33 mouse cellular contexts compared by ENCODE assay signal in genomic region chr16:94239146-94239545, GRCm38 (mm10).
A peak's percentile ranks its signal among the peaks of the same experiment; 100 is the strongest.
DNase-seq lines count a peak whose midpoint lies in the region; ATAC-seq and TF ChIP-seq lines count a peak whose summit lies in the region.
"Had no signal": no experiment of that assay in that cellular context is flagged by ENCODE, and none has a peak within 500 bp of the region (broad histone marks: within the 10 kb centered on the region; RNA-seq: fewer than 3 reads in every experiment).

No protein-coding gene starts in this region.

- H3K36me3 ChIP-seq in thymus, adult 2 months (ENCODE audit: control insufficient read depth, insufficient read depth, low read length) = no peaks in the 10 kb centered on the region
- H3K36me3 ChIP-seq in midbrain, embryonic 16.5 days (ENCODE audit: control insufficient read depth, insufficient read depth, low read length) = no peaks in the 10 kb centered on the region
- H3K36me3 ChIP-seq: hindbrain, embryonic 12.5 days; lung, embryonic 15.5 days; midbrain, embryonic 13.5 days; neural tube, embryonic 12.5 days had no signal

- TF ChIP-seq CTCF in thymus, adult 2 months (IDR thresholded peaks at IDR 0.05; ENCODE audit: borderline replicate concordance, control insufficient read depth, extremely low read depth, insufficient read depth, low read length, poor library complexity) = no peak

- TF ChIP-seq POLR2A in thymus, adult 2 months (IDR thresholded peaks at IDR 0.05; ENCODE audit: control insufficient read depth, extremely low read depth, insufficient read depth, low read length, poor library complexity) = no peak

- peak overlapping the region; percentile 93 for H3K27ac ChIP-seq in thymus, adult 2 months (ENCODE audit: control insufficient read depth, insufficient read depth, low read length)
- no peak overlapping the region for H3K27ac ChIP-seq in midbrain, embryonic 16.5 days (ENCODE audit: low read length)
- H3K27ac ChIP-seq: forebrain, embryonic 13.5 days; hindbrain, embryonic 12.5 days; hindbrain, postnatal 0 days; liver, embryonic 14.5 days; lung, embryonic 15.5 days; midbrain, embryonic 13.5 days; neural tube, embryonic 12.5 days; stomach, postnatal 0 days had no signal

- H3K4me1 ChIP-seq in thymus, adult 2 months (replicated peaks; ENCODE audit: control insufficient read depth, insufficient read depth, low read length) = peaks cover 35% of the 10 kb centered on the region
- peaks cover 13% of the 10 kb centered on the region for H3K4me1 ChIP-seq in midbrain, embryonic 16.5 days (ENCODE audit: control insufficient read depth, insufficient read depth, low read length)
- H3K4me1 ChIP-seq: lung, embryonic 15.5 days had no signal

- WGBS in thymus, adult 2 months = 87% methylated on average over 7 of the region's 7 CpGs
- 97% methylated on average over 7 of the region's 7 CpGs for whole genome bisulfite sequencing in midbrain, embryonic 16.5 days

- no peak overlapping the region for H3K4me3 ChIP-seq in thymus, adult 2 months (ENCODE audit: control insufficient read depth, insufficient read depth, low read length)
- H3K4me3 ChIP-seq in midbrain, embryonic 16.5 days (ENCODE audit: low read depth, low read length) = no peak overlapping the region
- H3K4me3 ChIP-seq: forebrain, embryonic 13.5 days; hindbrain, embryonic 12.5 days; lung, embryonic 15.5 days; megakaryocyte, embryonic 14.5 days; midbrain, embryonic 13.5 days; neural tube, embryonic 12.5 days had no signal

- no peak for ATAC-seq in CD4-positive, CD25-positive, alpha-beta regulatory T cell, adult 4 months
- peak; percentile 17 for ATAC-seq in megakaryocyte, adult 5-6 weeks (ENCODE audit: poor library complexity, severe bottlenecking)
- no peak for ATAC-seq in midbrain, embryonic 16.5 days
- ATAC-seq: forebrain, embryonic 13.5 days; hindbrain, postnatal 0 days; intestine, embryonic 16.5 days; midbrain, embryonic 13.5 days had no signal

- peak; percentile 58 for DNase-seq in CD4-positive, CD25-positive, alpha-beta regulatory T cell, adult 2 months (ENCODE audit: low read depth, low spot score)
- no peak for DNase-seq in thymus, adult 2 months
- DNase-seq in thymus, postnatal 36 days = no peak
- no peak for DNase-seq in kidney, postnatal 36 days
- no peak for DNase-seq in urinary bladder, postnatal 36 days (ENCODE audit: low spot score in 2 of 2)
- DNase-seq: adrenal gland, adult 2 months; adrenal gland, postnatal 36 days; cerebellum, adult 11 months; cerebellum, adult 9-10 months; cerebellum, postnatal 36 days; gastrocnemius, postnatal 25 days; heart, adult 18-20 months; heart, postnatal 36 days; kidney, adult 8-10 months; kidney, postnatal 10 days; left cerebral cortex, postnatal 4 days; right cerebral cortex, adult 18-20 months; thymus, adult 18-20 months; thymus, postnatal 4 days had no signal

- no peaks in the 10 kb centered on the region for H3K27me3 ChIP-seq in thymus, adult 2 months (ENCODE audit: control insufficient read depth, insufficient read depth, low read length)
- H3K27me3 ChIP-seq in midbrain, embryonic 16.5 days (ENCODE audit: control insufficient read depth, insufficient read depth, low read depth, low read length) = peaks cover 8% of the 10 kb centered on the region; the same call in 1 of the 2 replicates
- H3K27me3 ChIP-seq: lung, embryonic 15.5 days; megakaryocyte, embryonic 14.5 days had no signal

- H3K9me3 ChIP-seq in midbrain, embryonic 16.5 days (replicated peaks; ENCODE audit: control insufficient read depth, low read length, poor library complexity, severe bottlenecking) = no peaks in the 10 kb centered on the region
- H3K9me3 ChIP-seq: forebrain, embryonic 13.5 days; hindbrain, embryonic 12.5 days; lung, embryonic 15.5 days; midbrain, embryonic 13.5 days; neural tube, embryonic 12.5 days had no signal

- H3K4me2 ChIP-seq in midbrain, embryonic 16.5 days (ENCODE audit: low read length) = no peak overlapping the region
- H3K4me2 ChIP-seq: forebrain, embryonic 13.5 days; heart, embryonic 11.5 days; hindbrain, embryonic 12.5 days; lung, embryonic 15.5 days; midbrain, embryonic 13.5 days; neural tube, embryonic 12.5 days had no signal

- no peak overlapping the region for H3K9ac ChIP-seq in midbrain, embryonic 16.5 days (ENCODE audit: low read depth, low read length)
- H3K9ac ChIP-seq: forebrain, embryonic 13.5 days; hindbrain, embryonic 12.5 days; liver, embryonic 14.5 days; lung, embryonic 15.5 days; midbrain, embryonic 13.5 days; neural tube, embryonic 12.5 days had no signal
